Mouse (Mus musculus) liver, adult 2 months (tissue): ENCODE results near the gene Paqr9. TPM values are rescaled to one million over a fixed set of nuclear protein-coding genes. Genes with fewer than 3 reads are reported as not detected.

Source experiments
- DNase-seq: peaks from one replicate; pipeline ENCODE4 v3.0.0-alpha.2; 2011; ENCODE audit warnings: low read depth, low spot score; ENCODE audit errors: extremely low read depth
- H3K27ac ChIP-seq: fragments of 200-500 bp; replicated peaks from 2 replicates; pipeline ENCODE4 v1.5.1; 2012; ENCODE audit warnings: low read depth, mild to moderate bottlenecking, control low read depth, inconsistent platforms, low read length; ENCODE audit not compliant: insufficient read depth
- H3K27me3 ChIP-seq: fragments of 200-500 bp; 2 replicates; pipeline ENCODE4 v1.6.1; 2012; ENCODE audit warnings: mild to moderate bottlenecking, moderate library complexity, low read length, inconsistent platforms; ENCODE audit not compliant: control insufficient read depth, insufficient read depth
- H3K36me3 ChIP-seq: fragments of 200-500 bp; 2 replicates; pipeline ENCODE4 v1.6.1; 2012; ENCODE audit warnings: low read length, inconsistent platforms; ENCODE audit not compliant: control insufficient read depth, insufficient read depth
- H3K4me1 ChIP-seq: fragments of 200-500 bp; 2 replicates; pipeline ENCODE4 v1.6.1; 2011; ENCODE audit warnings: low read length; ENCODE audit not compliant: control insufficient read depth, insufficient read depth
- H3K4me3 ChIP-seq: fragments of 200-500 bp; 2 replicates; pipeline ENCODE4 v1.5.1; 2011; ENCODE audit warnings: low read depth, mild to moderate bottlenecking, control low read depth, low read length, moderate library complexity; ENCODE audit not compliant: insufficient read depth
- H3K79me2 ChIP-seq: fragments of 200-500 bp; 2 replicates; pipeline ENCODE4 v1.6.1; 2012; ENCODE audit warnings: inconsistent platforms, mild to moderate bottlenecking, low read length, moderate library complexity; ENCODE audit not compliant: control insufficient read depth, insufficient read depth
- H3K9ac ChIP-seq: fragments of 200-500 bp; 2 replicates; pipeline ENCODE4 v1.6.1; 2012; ENCODE audit warnings: low read depth, mild to moderate bottlenecking, control low read depth, inconsistent platforms, low read length
- CTCF ChIP-seq: fragments of 200-500 bp; IDR thresholded peaks from 2 replicates; pipeline ENCODE4 v1.5.1; 2011; ENCODE audit warnings: low read depth, low read length, control low read depth
- POLR2A ChIP-seq: fragments of 200-500 bp; IDR thresholded peaks from 2 replicates; pipeline ENCODE4 v1.6.1; 2011; ENCODE audit warnings: low read length, control low read depth; ENCODE audit not compliant: insufficient read depth; ENCODE audit errors: extremely low read depth
- WGBS: fragments of 180-500 bp; shearing (Covaris S2); methylation state at CpG from one replicate; pipeline ENCODE4 v1.1.7; 2018; 5-methylcytosine and 5-hydroxymethylcytosine counted together
- polyA plus RNA-seq: library from polyadenylated mRNA; depleted of rRNA; stranded (reverse); fragments of >200 nt; gene quantifications from 2 replicates; pipeline ENCODE4 v1.2.3, GENCODE M21; 2012
- total RNA-seq: library from RNA; depleted of rRNA; stranded (reverse); fragments of >200 nt; gene quantifications from 2 replicates; pipeline ENCODE4 v1.2.3, GENCODE M21; 2014

The Paqr9 gene
- total and polyA plus RNA-seq, 2 experiments, result 56.1 to 107 TPM

- no peaks in the 10 kb centered on the region for H3K27me3 ChIP-seq
- peak overlapping the region; percentile 34 for H3K9ac ChIP-seq
- peak overlapping the region; percentile 75 for H3K27ac ChIP-seq
- H3K4me1 ChIP-seq, result peaks cover 20% of the 10 kb centered on the region
- 28% methylated on average over 15 of the region's 15 CpGs for WGBS
- no peak for TF ChIP-seq CTCF
- no peak for TF ChIP-seq POLR2A
- no peaks in the 10 kb centered on the region for H3K36me3 ChIP-seq
- no peaks in the 10 kb centered on the region for H3K79me2 ChIP-seq
- no peak overlapping the region for H3K4me3 ChIP-seq
- DNase-seq, result peak; percentile 84
Measured at GRCm38 (mm10) chr9:95541650-95542432, 17.6 kb upstream of the Paqr9 start.

- WGBS, result 16% methylated on average over 6 of the region's 6 CpGs
- H3K4me1 ChIP-seq, result peaks cover 20% of the 10 kb centered on the region
- H3K27ac ChIP-seq, result peak overlapping the region; percentile 75
Measured at GRCm38 (mm10) chr9:95542475-95542874, 17.0 kb upstream of the Paqr9 start.

DNA sequence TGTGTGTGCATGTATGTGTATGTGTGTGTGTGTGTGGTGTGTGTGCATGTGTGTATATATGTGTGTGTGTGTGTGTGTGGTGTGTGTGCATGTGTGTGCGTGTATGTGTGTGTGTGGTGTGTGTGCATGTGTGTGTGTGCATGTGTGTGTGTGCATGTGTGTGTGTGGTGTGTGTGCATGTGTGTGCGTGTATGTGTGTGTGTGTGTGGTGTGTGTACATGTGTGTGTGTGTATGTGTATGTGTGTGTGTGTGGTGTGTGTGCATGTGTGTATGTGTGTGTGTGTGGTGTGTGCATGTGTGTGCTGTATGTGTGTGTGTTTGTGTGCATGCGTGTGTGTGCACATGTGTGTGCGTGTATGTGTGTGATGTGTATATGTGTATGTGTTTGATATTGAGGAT lies 14.9 kb upstream of the Paqr9 start:
- H3K36me3 ChIP-seq, result no peaks in the 10 kb centered on the region

More at GRCm38 (mm10) chr9:95542475-95542874, 17.0 kb upstream of the Paqr9 start:
- Histone ChIP-seq H3K27me3 (no peaks in the 10 kb centered on the region), H3K9ac (no peak overlapping the region), H3K4me3 (no peak overlapping the region), H3K36me3 (no peaks in the 10 kb centered on the region), H3K79me2 (no peaks in the 10 kb centered on the region)
- peak; percentile 78 for DNase-seq
- TF ChIP-seq POLR2A (no peak), CTCF (no peak)

GRCm38 (mm10) chr9:95546679-95547078 lies 12.8 kb upstream of the Paqr9 start:
- no peaks in the 10 kb centered on the region for H3K27me3 ChIP-seq
- 66% methylated on average over 7 of the region's 7 CpGs for WGBS
- H3K4me3 ChIP-seq, result no peak overlapping the region
- DNase-seq, result no peak
- H3K36me3 ChIP-seq, result no peaks in the 10 kb centered on the region
- H3K27ac ChIP-seq, result no peak overlapping the region
- H3K9ac ChIP-seq, result no peak overlapping the region
- TF ChIP-seq POLR2A (no peak), CTCF (no peak)
- H3K4me1 ChIP-seq, result peaks cover 12% of the 10 kb centered on the region
- H3K79me2 ChIP-seq, result no peaks in the 10 kb centered on the region

More for the DNA sequence above, 14.9 kb upstream of the Paqr9 start:
- Histone ChIP-seq H3K79me2 (no peaks in the 10 kb centered on the region), H3K4me3 (no peak overlapping the region), H3K27me3 (no peaks in the 10 kb centered on the region), H3K4me1 (peaks cover 23% of the 10 kb centered on the region), H3K27ac (no peak overlapping the region), H3K9ac (no peak overlapping the region)
- no peak for DNase-seq
- WGBS, result 100% methylated on average over 4 of the region's 4 CpGs
- no peak for TF ChIP-seq POLR2A
- no peak for TF ChIP-seq CTCF

DNA sequence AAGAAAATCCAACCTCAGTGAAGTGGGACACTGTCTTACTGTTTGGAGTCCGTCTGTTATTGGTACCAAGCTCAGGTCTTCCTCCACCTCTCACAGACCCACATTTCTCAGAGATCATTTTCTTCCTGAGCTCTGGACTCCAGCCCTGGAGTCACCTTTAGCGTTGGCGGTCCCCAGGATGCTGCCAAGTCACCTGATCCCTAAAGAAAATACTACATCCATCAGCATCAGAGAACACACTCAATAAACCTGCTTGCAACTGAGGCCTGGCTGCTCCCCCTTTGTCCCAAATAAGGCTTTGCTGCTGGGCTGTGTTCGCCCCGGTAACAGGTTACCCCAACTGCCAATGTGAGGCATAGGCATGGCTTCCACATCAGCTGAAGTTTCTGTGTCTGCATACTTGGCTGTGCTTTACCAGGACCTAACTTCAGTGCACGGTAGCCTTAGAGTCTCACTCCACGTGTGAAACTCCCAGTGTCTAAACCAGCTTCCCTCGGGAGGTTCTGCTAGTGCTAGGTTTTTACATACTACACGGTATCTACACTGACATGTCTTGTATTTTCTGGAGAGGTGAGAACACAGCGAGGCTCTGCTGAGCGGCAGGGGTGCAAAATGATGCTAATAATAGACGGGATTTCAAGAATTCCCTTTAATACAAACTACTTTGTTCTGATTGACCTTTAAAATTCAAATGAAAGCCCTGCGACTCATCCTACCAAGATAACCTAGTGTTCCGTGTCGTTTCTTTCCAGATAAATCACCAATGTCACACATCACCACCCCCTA lies 9.6 kb upstream of the Paqr9 start:
- Histone ChIP-seq H3K4me1 (peaks cover 32% of the 10 kb centered on the region), H3K27ac (peak overlapping the region; percentile 1; the same call in 1 of the 2 replicates)

More for the DNA sequence above, 9.6 kb upstream of the Paqr9 start:
- WGBS, result 33% methylated on average over 15 of the region's 15 CpGs
- Histone ChIP-seq H3K36me3 (no peaks in the 10 kb centered on the region), H3K9ac (no peak overlapping the region), H3K27me3 (no peaks in the 10 kb centered on the region), H3K79me2 (no peaks in the 10 kb centered on the region), H3K4me3 (no peak overlapping the region)
- DNase-seq, result peak; percentile 64
- TF ChIP-seq CTCF, result no peak
- TF ChIP-seq POLR2A, result no peak
